Mouse (Mus musculus) intestine, embryonic 16.5 days (tissue): Measurements from ENCODE around the gene Cdon. TPM values are rescaled to one million over a fixed set of nuclear protein-coding genes. Genes with fewer than 3 reads are reported as not detected.

Experiments
- ATAC-seq: fragments of 200-750 bp; cut with Nextera tagmentation; 2 replicates; pipeline ENCODE4 v1.8.0; 2017; ENCODE audit warnings: moderate TSS enrichment, moderate library complexity
- H3K27ac ChIP-seq: fragments of 300-500 bp; sonication (generic); 2 replicates; pipeline ENCODE4 v1.5.1; 2014; ENCODE audit warnings: mild to moderate bottlenecking, low read length
- H3K27me3 ChIP-seq: fragments of 300-500 bp; sonication (generic); replicated peaks from 2 replicates; pipeline ENCODE4 v1.6.1; 2014; ENCODE audit warnings: low read length, control low read depth, mixed read lengths; ENCODE audit not compliant: control insufficient read depth, insufficient read depth
- H3K36me3 ChIP-seq: fragments of 300-500 bp; sonication (generic); 2 replicates; pipeline ENCODE4 v1.6.1; 2014; ENCODE audit warnings: low read length, control low read depth; ENCODE audit not compliant: control insufficient read depth, insufficient read depth
- H3K4me1 ChIP-seq: fragments of 300-500 bp; sonication (generic); 2 replicates; pipeline ENCODE4 v1.6.1; 2014; ENCODE audit warnings: low read length, control low read depth, mixed read lengths; ENCODE audit not compliant: control insufficient read depth, insufficient read depth
- H3K4me2 ChIP-seq: fragments of 300-500 bp; sonication (generic); 2 replicates; pipeline ENCODE4 v1.6.1; 2014; ENCODE audit warnings: low read depth, low read length, control low read depth
- H3K4me3 ChIP-seq: fragments of 300-500 bp; sonication (generic); 2 replicates; pipeline ENCODE4 v1.5.1; 2014; ENCODE audit warnings: mild to moderate bottlenecking, low read length
- H3K9ac ChIP-seq: fragments of 300-500 bp; sonication (generic); 2 replicates; pipeline ENCODE4 v1.6.1; 2014; ENCODE audit warnings: low read depth, low read length
- H3K9me3 ChIP-seq: fragments of 300-500 bp; sonication (generic); 2 replicates; pipeline ENCODE4 v1.6.1; 2016; ENCODE audit warnings: low read length, control low read depth; ENCODE audit not compliant: control insufficient read depth
- WGBS: fragments of 180-500 bp; shearing (Covaris S2); extraction: QIAGEN DNeasy Blood & Tissue Kit; methylation state at CpG from one replicate; pipeline ENCODE4 v1.1.7; 2014; 5-methylcytosine and 5-hydroxymethylcytosine counted together
- polyA plus RNA-seq: library from polyadenylated mRNA; unstranded; fragments of >200 nt; fragmentation: Nextera tagmentation; extraction: Ambion mirVana; gene quantifications from 2 replicates; pipeline ENCODE4 v1.2.1, GENCODE M21; 2015

Gene Cdon
- polyA plus RNA-seq, 1 experiment from 2014 or later, result 4.7 TPM

- no peak overlapping the region for H3K27ac ChIP-seq
- no peak overlapping the region for H3K4me3 ChIP-seq
- H3K27me3 ChIP-seq, result no peaks in the 10 kb centered on the region
- H3K4me1 ChIP-seq, result 0 out of 2 replicates have a peak, but pooled peaks cover 4% of the 10 kb centered on the region
- no peak for ATAC-seq
- no peak overlapping the region for H3K9ac ChIP-seq
- H3K36me3 ChIP-seq, result no peaks in the 10 kb centered on the region
- no peak overlapping the region for H3K4me2 ChIP-seq
- H3K9me3 ChIP-seq, result no peaks in the 10 kb centered on the region
- 71% methylated on average over 4 of the region's 4 CpGs for WGBS
These were observed 26.0 kb downstream of the Cdon start for GRCm38 (mm10) chr9:35446916-35447315.

GRCm38 (mm10) chr9:35453311-35453710, 32.4 kb downstream of the Cdon start:
- no peak overlapping the region for H3K27ac ChIP-seq
- WGBS, result 52% methylated on average over 6 of the region's 6 CpGs
- no peak for ATAC-seq
- 0 out of 2 replicates have a peak, but pooled peaks cover 4% of the 10 kb centered on the region for H3K4me1 ChIP-seq
- H3K9me3 ChIP-seq, result no peaks in the 10 kb centered on the region
- H3K9ac ChIP-seq, result no peak overlapping the region
- H3K4me3 ChIP-seq, result no peak overlapping the region
- H3K4me2 ChIP-seq, result no peak overlapping the region
- H3K36me3 ChIP-seq, result 0 out of 2 replicates have a peak, but pooled peaks cover 8% of the 10 kb centered on the region
- no peaks in the 10 kb centered on the region for H3K27me3 ChIP-seq

DNA sequence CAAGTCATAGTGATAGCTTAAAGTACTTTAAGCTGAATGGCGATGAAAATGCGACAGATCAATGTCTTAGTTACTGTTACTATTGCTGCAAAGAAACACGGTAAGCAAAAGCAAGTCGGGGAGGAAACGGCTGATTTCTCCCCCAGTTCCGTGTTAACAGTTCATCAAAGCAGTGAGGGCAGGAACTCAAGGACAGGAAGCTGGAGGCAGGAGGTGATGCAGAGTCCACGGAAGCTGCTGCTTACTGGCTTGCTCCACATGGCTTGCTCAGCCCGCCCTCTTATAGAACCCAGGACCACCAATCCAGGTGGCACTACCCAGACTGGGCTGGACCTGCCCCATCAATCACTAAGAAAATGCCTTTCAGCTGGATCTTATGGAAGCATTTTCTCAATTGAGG, 38.7 kb downstream of the Cdon start:
- Histone ChIP-seq H3K4me2 (no peak overlapping the region), H3K27me3 (no peaks in the 10 kb centered on the region), H3K4me3 (no peak overlapping the region), H3K9me3 (no peaks in the 10 kb centered on the region), H3K4me1 (no peaks in the 10 kb centered on the region), H3K27ac (no peak overlapping the region), H3K9ac (no peak overlapping the region), H3K36me3 (0 out of 2 replicates have a peak, but pooled peaks cover 7% of the 10 kb centered on the region)
- no peak for ATAC-seq
- WGBS, result 77% methylated on average over 8 of the region's 8 CpGs

- Histone ChIP-seq H3K4me2 (no peak overlapping the region), H3K27ac (no peak overlapping the region), H3K4me3 (no peak overlapping the region), H3K27me3 (no peaks in the 10 kb centered on the region), H3K9me3 (no peaks in the 10 kb centered on the region), H3K36me3 (no peaks in the 10 kb centered on the region; the same call in 1 of the 2 replicates), H3K4me1 (no peaks in the 10 kb centered on the region), H3K9ac (no peak overlapping the region)
- ATAC-seq, result peak; percentile 91
- 46% methylated on average over 8 of the region's 8 CpGs for WGBS
These were observed 46.4 kb downstream of the Cdon start for GRCm38 (mm10) chr9:35467264-35467817.

GRCm38 (mm10) chr9:35468913-35469312, 48.0 kb downstream of the Cdon start:
- Histone ChIP-seq H3K27me3 (no peaks in the 10 kb centered on the region), H3K27ac (no peak overlapping the region), H3K9me3 (no peaks in the 10 kb centered on the region), H3K36me3 (no peaks in the 10 kb centered on the region; the same call in 1 of the 2 replicates), H3K4me3 (no peak overlapping the region), H3K4me1 (no peaks in the 10 kb centered on the region), H3K9ac (no peak overlapping the region), H3K4me2 (no peak overlapping the region)
- no peak for ATAC-seq

DNA sequence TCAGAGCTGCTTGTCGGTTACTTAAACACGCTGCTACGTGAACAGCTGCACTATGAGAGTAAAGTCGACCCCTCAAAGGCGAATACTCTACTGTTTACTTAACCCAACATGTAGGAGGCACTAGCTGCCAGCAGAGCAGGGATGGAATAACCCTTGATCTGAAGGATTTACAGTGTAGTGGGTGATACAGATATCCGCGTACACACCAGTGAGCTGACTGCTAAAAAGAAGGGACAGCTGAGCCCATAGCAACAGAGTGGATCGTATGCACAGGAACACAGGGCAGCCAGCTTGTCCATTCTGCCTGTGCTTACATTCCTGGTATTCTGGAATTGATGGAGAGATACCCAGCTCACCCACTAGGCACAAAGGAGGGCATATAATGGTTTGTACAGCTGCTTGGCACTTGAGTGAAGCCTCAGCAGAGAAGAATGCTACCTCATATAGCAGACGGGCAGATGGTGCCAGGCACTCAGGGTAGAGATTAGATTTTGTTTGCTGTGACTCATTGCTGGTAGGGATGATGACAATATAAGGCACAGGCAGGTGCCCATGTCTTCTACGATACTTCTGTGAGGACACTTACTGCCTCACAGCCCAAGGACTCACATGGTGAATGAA, 53.3 kb downstream of the Cdon start:
- H3K27ac ChIP-seq, result no peak overlapping the region
- no peak for ATAC-seq
- no peaks in the 10 kb centered on the region; the same call in none of the 2 replicates for H3K36me3 ChIP-seq
- H3K9ac ChIP-seq, result no peak overlapping the region
- H3K4me2 ChIP-seq, result no peak overlapping the region
- H3K9me3 ChIP-seq, result no peaks in the 10 kb centered on the region
- no peaks in the 10 kb centered on the region for H3K27me3 ChIP-seq
- 70% methylated on average over 10 of the region's 10 CpGs for WGBS
- H3K4me1 ChIP-seq, result no peaks in the 10 kb centered on the region
- no peak overlapping the region for H3K4me3 ChIP-seq

GRCm38 (mm10) chr9:35475394-35475793, 54.5 kb downstream of the Cdon start:
- Histone ChIP-seq H3K27me3 (no peaks in the 10 kb centered on the region), H3K4me3 (no peak overlapping the region), H3K36me3 (no peaks in the 10 kb centered on the region; the same call in none of the 2 replicates), H3K9me3 (no peaks in the 10 kb centered on the region), H3K9ac (no peak overlapping the region), H3K4me2 (no peak overlapping the region), H3K4me1 (no peaks in the 10 kb centered on the region), H3K27ac (no peak overlapping the region)
- no peak for ATAC-seq
- 81% methylated on average over 7 of the region's 7 CpGs for WGBS

- Histone ChIP-seq H3K9ac (no peak overlapping the region), H3K36me3 (no peaks in the 10 kb centered on the region; the same call in 1 of the 2 replicates), H3K4me2 (no peak overlapping the region), H3K27me3 (no peaks in the 10 kb centered on the region), H3K9me3 (no peaks in the 10 kb centered on the region), H3K27ac (no peak overlapping the region), H3K4me1 (no peaks in the 10 kb centered on the region), H3K4me3 (no peak overlapping the region)
- ATAC-seq, result no peak
- WGBS, result 90% methylated on average over 6 of the region's 6 CpGs
These were observed 58.5 kb downstream of the Cdon start for GRCm38 (mm10) chr9:35479456-35479855.

- H3K4me1 ChIP-seq, result no peaks in the 10 kb centered on the region
- H3K36me3 ChIP-seq, result 0 out of 2 replicates have a peak, but pooled peaks cover 2% of the 10 kb centered on the region
- H3K9me3 ChIP-seq, result no peaks in the 10 kb centered on the region
These were observed 61.3 kb downstream of the Cdon start for GRCm38 (mm10) chr9:35482014-35482898.

More at GRCm38 (mm10) chr9:35482014-35482898, 61.3 kb downstream of the Cdon start:
- Histone ChIP-seq H3K27me3 (no peaks in the 10 kb centered on the region), H3K27ac (no peak overlapping the region), H3K9ac (no peak overlapping the region), H3K4me2 (no peak overlapping the region), H3K4me3 (no peak overlapping the region)
- ATAC-seq, result no peak
- whole genome bisulfite sequencing, result 62% methylated on average over 13 of the region's 13 CpGs
